13 mouse cellular contexts compared by ENCODE assay signal in genomic region chrX:11443543-11443942, GRCm38 (mm10).
DNase-seq lines count a peak whose midpoint lies in the region; ATAC-seq and TF ChIP-seq lines count a peak whose summit lies in the region.
"Had no signal": no experiment of that assay in that cellular context is flagged by ENCODE, and none has a peak within 500 bp of the region (broad histone marks: within the 10 kb centered on the region; RNA-seq: fewer than 3 reads in every experiment).

No protein-coding gene starts in this region.

- 0 out of 2 replicates have a peak, but pooled peaks have one; percentile 43 for ATAC-seq in forebrain, postnatal 0 days
- no peak for ATAC-seq in forebrain, embryonic 13.5 days
- ATAC-seq in kidney, embryonic 16.5 days (ENCODE audit: low FRiP score, low TSS enrichment) = peak; percentile 23; the same call in 1 of the 2 replicates
- 0 out of 2 replicates have a peak, but pooled peaks have one; percentile 42 for ATAC-seq in midbrain, embryonic 16.5 days
- no peak for ATAC-seq in midbrain, embryonic 11.5 days (ENCODE audit: low FRiP score)
- peak; percentile 77 for ATAC-seq in megakaryocyte progenitor cell, adult 5-6 weeks (replicated peaks; ENCODE audit: poor library complexity)
- no peak for ATAC-seq in inflammation-experienced regulatory T-cells, adult 6 months

- H3K4me2 ChIP-seq in forebrain, postnatal 0 days (ENCODE audit: low read depth) = no peak overlapping the region
- H3K4me2 ChIP-seq in forebrain, embryonic 13.5 days = no peak overlapping the region
- H3K4me2 ChIP-seq in kidney, embryonic 16.5 days (replicated peaks; ENCODE audit: low read depth, low read length) = no peak overlapping the region
- no peak overlapping the region for H3K4me2 ChIP-seq in midbrain, embryonic 16.5 days (ENCODE audit: low read length)
- no peak overlapping the region for H3K4me2 ChIP-seq in midbrain, embryonic 11.5 days
- H3K4me2 ChIP-seq: heart, embryonic 15.5 days; neural tube, embryonic 12.5 days had no signal

- H3K4me3 ChIP-seq in forebrain, postnatal 0 days (ENCODE audit: low read depth, low read length) = no peak overlapping the region
- no peak overlapping the region for H3K4me3 ChIP-seq in forebrain, embryonic 13.5 days
- H3K4me3 ChIP-seq in kidney, embryonic 16.5 days (ENCODE audit: low read length) = no peak overlapping the region
- no peak overlapping the region for H3K4me3 ChIP-seq in midbrain, embryonic 16.5 days (ENCODE audit: low read depth, low read length)
- no peak overlapping the region for H3K4me3 ChIP-seq in midbrain, embryonic 11.5 days (ENCODE audit: low read depth, low read length)
- H3K4me3 ChIP-seq: heart, embryonic 15.5 days; megakaryocyte, embryonic 14.5 days; neural tube, embryonic 12.5 days had no signal

- no peak overlapping the region for H3K9ac ChIP-seq in forebrain, postnatal 0 days
- H3K9ac ChIP-seq in forebrain, embryonic 13.5 days = no peak overlapping the region
- H3K9ac ChIP-seq in kidney, embryonic 16.5 days (replicated peaks; ENCODE audit: low read length) = no peak overlapping the region
- H3K9ac ChIP-seq in midbrain, embryonic 16.5 days (ENCODE audit: low read depth, low read length) = no peak overlapping the region
- no peak overlapping the region for H3K9ac ChIP-seq in midbrain, embryonic 11.5 days (ENCODE audit: low read length)
- H3K9ac ChIP-seq: heart, embryonic 15.5 days; neural tube, embryonic 12.5 days had no signal

- H3K36me3 ChIP-seq in forebrain, postnatal 0 days (ENCODE audit: insufficient read depth) = no peaks in the 10 kb centered on the region
- H3K36me3 ChIP-seq in forebrain, embryonic 13.5 days (ENCODE audit: poor library complexity, severe bottlenecking) = no peaks in the 10 kb centered on the region
- no peaks in the 10 kb centered on the region for H3K36me3 ChIP-seq in kidney, embryonic 16.5 days (ENCODE audit: insufficient read depth, low read length)
- no peaks in the 10 kb centered on the region for H3K36me3 ChIP-seq in midbrain, embryonic 16.5 days (ENCODE audit: control insufficient read depth, insufficient read depth, low read length)
- no peaks in the 10 kb centered on the region for H3K36me3 ChIP-seq in midbrain, embryonic 11.5 days (ENCODE audit: control insufficient read depth, insufficient read depth, low read length)
- H3K36me3 ChIP-seq: heart, embryonic 15.5 days; neural tube, embryonic 12.5 days had no signal

- 56% methylated on average over 7 of the region's 7 CpGs for WGBS in forebrain, postnatal 0 days
- WGBS in forebrain, embryonic 13.5 days = 65% methylated on average over 7 of the region's 7 CpGs
- WGBS in kidney, embryonic 16.5 days = 61% methylated on average over 7 of the region's 7 CpGs
- WGBS in midbrain, embryonic 16.5 days = 57% methylated on average over 7 of the region's 7 CpGs
- 61% methylated on average over 7 of the region's 7 CpGs for whole genome bisulfite sequencing in midbrain, embryonic 11.5 days

- H3K4me1 ChIP-seq in forebrain, postnatal 0 days (ENCODE audit: insufficient read depth) = no peaks in the 10 kb centered on the region
- no peaks in the 10 kb centered on the region for H3K4me1 ChIP-seq in forebrain, embryonic 13.5 days
- H3K4me1 ChIP-seq in kidney, embryonic 16.5 days (ENCODE audit: insufficient read depth, low read length) = peaks cover 11% of the 10 kb centered on the region; the same call in 1 of the 2 replicates
- H3K4me1 ChIP-seq in midbrain, embryonic 16.5 days (ENCODE audit: control insufficient read depth, insufficient read depth, low read length) = no peaks in the 10 kb centered on the region; the same call in 1 of the 2 replicates
- H3K4me1 ChIP-seq in midbrain, embryonic 11.5 days (ENCODE audit: control insufficient read depth, insufficient read depth, low read length) = no peaks in the 10 kb centered on the region
- H3K4me1 ChIP-seq: neural tube, embryonic 12.5 days had no signal

- H3K27me3 ChIP-seq in forebrain, postnatal 0 days (ENCODE audit: insufficient read depth, low read length) = no peaks in the 10 kb centered on the region
- no peaks in the 10 kb centered on the region for H3K27me3 ChIP-seq in forebrain, embryonic 13.5 days
- peaks cover 17% of the 10 kb centered on the region; the same call in 1 of the 2 replicates for H3K27me3 ChIP-seq in kidney, embryonic 16.5 days (ENCODE audit: insufficient read depth, low read length)
- H3K27me3 ChIP-seq in midbrain, embryonic 16.5 days (ENCODE audit: control insufficient read depth, insufficient read depth, low read depth, low read length) = no peaks in the 10 kb centered on the region
- peaks cover 3% of the 10 kb centered on the region; the same call in 1 of the 2 replicates for H3K27me3 ChIP-seq in midbrain, embryonic 11.5 days (ENCODE audit: control insufficient read depth, insufficient read depth, low read length)
- H3K27me3 ChIP-seq: neural tube, embryonic 12.5 days had no signal

- H3K27ac ChIP-seq in forebrain, postnatal 0 days (ENCODE audit: low read depth, low read length) = no peak overlapping the region
- H3K27ac ChIP-seq in forebrain, embryonic 13.5 days = no peak overlapping the region
- H3K27ac ChIP-seq in kidney, embryonic 16.5 days (ENCODE audit: low read length) = no peak overlapping the region; the same call in 1 of the 2 replicates
- H3K27ac ChIP-seq in midbrain, embryonic 16.5 days (ENCODE audit: low read length) = no peak overlapping the region
- no peak overlapping the region for H3K27ac ChIP-seq in midbrain, embryonic 11.5 days (ENCODE audit: low read depth, low read length)
- H3K27ac ChIP-seq: neural tube, embryonic 12.5 days had no signal

- TF ChIP-seq CTCF in forebrain, postnatal 0 days (IDR thresholded peaks at IDR 0.05; ENCODE audit: low read depth) = peak; percentile 34; the same call in 1 of the 2 replicates

- DNase-seq in forebrain, postnatal 0 days = no peak
- DNase-seq in kidney, postnatal 14 days = no peak
- DNase-seq in midbrain, embryonic 11.5 days (ENCODE audit: low spot score, missing footprints) = no peak
- DNase-seq: layer of hippocampus, adult 9-11 months; thymus, postnatal 36 days had no signal

- H3K9me3 ChIP-seq in forebrain, postnatal 0 days (ENCODE audit: low read length) = no peaks in the 10 kb centered on the region
- no peaks in the 10 kb centered on the region for H3K9me3 ChIP-seq in forebrain, embryonic 13.5 days (replicated peaks)
- no peaks in the 10 kb centered on the region for H3K9me3 ChIP-seq in kidney, embryonic 16.5 days (ENCODE audit: low read length)
- H3K9me3 ChIP-seq in midbrain, embryonic 16.5 days (replicated peaks; ENCODE audit: control insufficient read depth, low read length, poor library complexity, severe bottlenecking) = no peaks in the 10 kb centered on the region
- H3K9me3 ChIP-seq in midbrain, embryonic 11.5 days (ENCODE audit: control insufficient read depth, low read length) = no peaks in the 10 kb centered on the region
- H3K9me3 ChIP-seq: heart, embryonic 15.5 days; megakaryocyte, embryonic 14.5 days; neural tube, embryonic 12.5 days had no signal

Comparison
In these comparisons a context has a peak if more than half of its experiments do, and no peak if none do; other contexts are left out.
1. ATAC-seq: peak in forebrain, postnatal 0 days (single experiment), kidney, embryonic 16.5 days (single experiment), midbrain, embryonic 16.5 days (single experiment) and megakaryocyte progenitor cell, adult 5-6 weeks (single experiment); none in forebrain, embryonic 13.5 days (single experiment), midbrain, embryonic 11.5 days (single experiment) and inflammation-experienced regulatory T-cells, adult 6 months (single experiment).